Mouse (Mus musculus) adrenal gland, adult 2 months (tissue): ENCODE data around the gene Olfr935. TPM values are rescaled to one million over a fixed set of nuclear protein-coding genes. Genes with fewer than 3 reads are reported as not detected.

Source experiments
- DNase-seq: peaks from one replicate; pipeline ENCODE4 v3.0.0; 2021
- long read RNA-seq: library from polyadenylated mRNA; stranded (forward); transcript quantifications from one replicate; pipeline ENCODE4 v2.0.0, GENCODE M21; 2021
- microRNA-seq, 2 experiments: library from miRNA; unstranded; fragments of <30 nt; microRNA quantifications; one replicate each; pipeline ENCODE4 v1.2.0; 2021
- polyA plus RNA-seq: library from polyadenylated mRNA; depleted of rRNA; stranded (reverse); fragments of >200 nt; gene quantifications from 2 replicates; pipeline ENCODE4 v1.2.3, GENCODE M21; 2012; rRNA removed
- total RNA-seq, 2 experiments: library from RNA; stranded (reverse); gene quantifications; 2 replicates each; pipeline ENCODE4 v1.2.3; 2021

Olfr935 gene
- not detected for total RNA-seq
- not detected in 2 replicates for polyA plus RNA-seq
- long read RNA-seq, result 0 reads

- no peak for DNase-seq
Measured at GRCm38 (mm10) chr9:38999583-38999982, at the start of gene Olfr935. TSS of gene Olfr935 (minus strand) at chr9:38999683.

DNA sequence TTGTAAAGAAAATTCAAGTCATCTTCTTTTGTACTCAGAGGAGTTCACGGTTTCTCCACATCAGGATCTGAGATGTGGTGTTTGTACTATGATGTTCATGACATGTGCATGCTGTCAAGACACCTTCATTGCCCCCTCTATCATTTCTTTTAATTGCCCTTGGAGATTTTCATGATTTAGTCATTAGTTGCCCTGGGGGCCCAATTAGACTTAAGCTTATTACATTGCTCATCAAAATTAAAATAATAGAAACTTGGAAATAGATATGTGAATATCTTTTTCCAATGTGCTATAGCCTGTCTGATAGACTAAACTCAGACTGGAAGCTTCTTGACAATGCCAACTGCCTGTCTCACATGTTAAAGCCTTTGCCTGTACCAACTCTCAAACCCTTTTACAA is 23.8 kb upstream of the Olfr935 start, which contains the start of gene Olfr146:
Gene Olfr146 (minus strand): TSS at position 101 of the 400 bp plus-strand sequence.
- DNase-seq, result no peak

GRCm38 (mm10) chr9:38988215-38988614 is 11.3 kb downstream of the Olfr935 start, which contains the start of gene Olfr934:
TSS of gene Olfr934 (minus strand) at chr9:38988315.
- no peak for DNase-seq

GRCm38 (mm10) chr9:38972013-38972412 is 27.5 kb downstream of the Olfr935 start, which contains the start of gene Olfr933:
TSS of gene Olfr933 (plus strand) at chr9:38972313.
- DNase-seq, result no peak

DNA sequence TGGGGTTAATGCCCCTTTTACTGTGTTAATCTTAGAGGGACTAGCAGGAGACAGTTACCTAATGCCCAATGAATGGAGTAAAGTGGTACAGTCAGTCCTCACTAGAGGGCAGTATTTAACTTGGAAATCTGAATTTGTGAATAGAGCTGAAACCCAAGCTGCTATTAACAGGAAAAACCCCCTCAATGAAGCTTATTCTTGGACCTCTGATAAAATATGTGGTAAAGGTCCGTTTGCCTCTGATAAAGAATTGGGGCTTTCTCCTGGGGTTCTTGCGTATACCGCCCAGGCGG is 45.4 kb downstream of the Olfr935 start:
- peak; percentile 38 for DNase-seq

DNA sequence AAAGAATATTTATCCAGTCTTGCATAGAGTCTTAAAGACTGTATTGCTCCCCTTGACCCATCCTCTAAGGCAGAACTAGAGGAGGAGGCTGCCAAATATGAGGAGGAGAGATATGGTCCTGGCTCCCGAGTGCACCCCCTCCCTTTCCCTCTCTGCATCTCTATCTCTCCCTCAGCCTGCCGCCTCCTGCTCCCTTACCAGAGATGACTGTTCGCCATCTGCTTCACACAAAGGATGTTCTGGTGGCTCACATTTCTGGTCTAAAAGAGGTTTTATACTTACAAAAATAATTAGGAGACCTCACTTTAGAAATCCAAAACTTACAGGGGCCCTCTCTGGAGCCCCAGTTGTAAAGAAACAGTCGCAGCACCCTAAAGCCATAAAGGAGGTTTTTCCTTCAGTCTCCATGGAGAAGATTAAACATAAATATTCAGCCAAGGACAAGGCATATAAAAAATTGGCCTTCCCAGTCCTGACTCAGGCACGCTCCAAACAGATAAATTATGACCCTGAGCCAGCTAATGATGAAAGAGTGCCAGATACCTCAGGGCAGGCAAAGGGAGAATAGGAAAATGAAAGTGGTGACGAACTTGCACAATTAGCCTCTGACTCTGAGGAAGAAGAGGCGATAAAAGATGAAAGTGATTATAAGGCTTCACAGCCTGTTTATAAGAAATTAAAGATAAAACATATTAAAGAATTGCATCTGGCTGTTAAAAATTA is 45.9 kb downstream of the Olfr935 start:
- peak; percentile 75 for DNase-seq

Small RNA genes within 50 kb of the gene (microRNA-seq; reads per million reads assigned to microRNA genes)
- gene Gm25529, result 0 reads per million in 2 experiments

Other genes starting within 250 kb of the Olfr935 start
- under 1 TPM; 0.26 to 0.28 TPM for gene Olfr920, start 247.4 kb downstream of the Olfr935 start, total RNA-seq
- gene Olfr920, start 247.4 kb downstream of the Olfr935 start, polyA plus RNA-seq, result 0.06 and 0.07 TPM in 2 replicates
- not detected for gene Olfr921, start 226.6 kb downstream of the Olfr935 start, total RNA-seq
- gene Olfr921, start 226.6 kb downstream of the Olfr935 start, polyA plus RNA-seq, result not detected in 2 replicates
- gene Olfr922, start 185.1 kb downstream of the Olfr935 start, total RNA-seq, result not detected
- not detected in 2 replicates for gene Olfr922, start 185.1 kb downstream of the Olfr935 start, polyA plus RNA-seq
- not detected for gene Olfr923, start 173.1 kb downstream of the Olfr935 start, total RNA-seq
- gene Olfr923, start 173.1 kb downstream of the Olfr935 start, polyA plus RNA-seq, result not detected in 2 replicates
- not detected for gene Olfr924, start 155.2 kb downstream of the Olfr935 start, total RNA-seq
- gene Olfr924, start 155.2 kb downstream of the Olfr935 start, polyA plus RNA-seq, result not detected in 2 replicates
- not detected for gene Olfr26, start 144.6 kb downstream of the Olfr935 start, total RNA-seq
- gene Olfr26, start 144.6 kb downstream of the Olfr935 start, polyA plus RNA-seq, result not detected in 2 replicates
- gene Olfr926, start 122.6 kb downstream of the Olfr935 start, total RNA-seq, result not detected
- gene Olfr926, start 122.6 kb downstream of the Olfr935 start, polyA plus RNA-seq, result not detected in 2 replicates
- gene Olfr930, start 69.9 kb downstream of the Olfr935 start, total RNA-seq, result not detected
- not detected in 2 replicates for gene Olfr930, start 69.9 kb downstream of the Olfr935 start, polyA plus RNA-seq
- under 1 TPM in 1 of 2 experiments, not detected in 1; 0.17 TPM for gene Olfr933, start 27.4 kb downstream of the Olfr935 start, total RNA-seq
- gene Olfr933, start 27.4 kb downstream of the Olfr935 start, polyA plus RNA-seq, result not detected in 2 replicates
- gene Olfr934, start 11.4 kb downstream of the Olfr935 start, total RNA-seq, result not detected
- not detected in 2 replicates for gene Olfr934, start 11.4 kb downstream of the Olfr935 start, polyA plus RNA-seq
- not detected for gene Olfr146, start 23.7 kb upstream of the Olfr935 start, total RNA-seq
- not detected in 2 replicates for gene Olfr146, start 23.7 kb upstream of the Olfr935 start, polyA plus RNA-seq
- gene Olfr937, start 65.3 kb upstream of the Olfr935 start, total RNA-seq, result not detected
- not detected in 2 replicates for gene Olfr937, start 65.3 kb upstream of the Olfr935 start, polyA plus RNA-seq
- gene Olfr938, start 79.2 kb upstream of the Olfr935 start, total RNA-seq, result not detected
- not detected in 2 replicates for gene Olfr938, start 79.2 kb upstream of the Olfr935 start, polyA plus RNA-seq
- gene Olfr27, start 128.4 kb upstream of the Olfr935 start, total RNA-seq, result not detected
- not detected in 2 replicates for gene Olfr27, start 128.4 kb upstream of the Olfr935 start, polyA plus RNA-seq
- not detected for gene Olfr943, start 166.6 kb upstream of the Olfr935 start, total RNA-seq
- not detected in 2 replicates for gene Olfr943, start 166.6 kb upstream of the Olfr935 start, polyA plus RNA-seq
- not detected for gene Olfr944, start 202.2 kb upstream of the Olfr935 start, total RNA-seq
- not detected in 2 replicates for gene Olfr944, start 202.2 kb upstream of the Olfr935 start, polyA plus RNA-seq